Mouse (Mus musculus) MEL (cell line): ENCODE results near the gene Olfr71. TPM values are rescaled to one million over a fixed set of nuclear protein-coding genes. Genes with fewer than 3 reads are reported as not detected.

Experiments
- DNase-seq: peaks from one replicate; pipeline ENCODE4 v3.0.0; 2011; ENCODE audit warnings: low read depth, low spot score
- H3K27ac ChIP-seq: 2 replicates; pipeline ENCODE4 v1.5.1; 2012; ENCODE audit warnings: low read depth, mild to moderate bottlenecking, control low read depth, low read length, moderate library complexity; ENCODE audit not compliant: control insufficient read depth
- H3K27me3 ChIP-seq, 2 experiments: fragments of 150-350 bp in 1 of 2; sonication (generic) in 1 of 2; 2 replicates each; pipeline ENCODE4 v1.6.1; 2012; ENCODE audit warnings: low read length in 2 of 2, mild to moderate bottlenecking in 2 of 2, improper control_type of control experiment in 1 of 2, moderate library complexity in 1 of 2; ENCODE audit not compliant: insufficient read depth in 2 of 2, control insufficient read depth in 1 of 2
- H3K36me3 ChIP-seq, 2 experiments: 2 replicates each; pipeline ENCODE4 v1.6.1; 2012 to 2014; ENCODE audit warnings: low read length in 2 of 2, improper control_type of control experiment in 1 of 2, inconsistent platforms in 1 of 2, mild to moderate bottlenecking in 1 of 2; ENCODE audit not compliant: insufficient read depth in 2 of 2, control insufficient read depth in 1 of 2
- H3K4me1 ChIP-seq, 2 experiments: fragments of 150-350 bp in 1 of 2; sonication (generic) in 1 of 2; 2 replicates each; pipeline ENCODE4 v1.6.1; 2012; ENCODE audit warnings: low read length in 2 of 2, improper control_type of control experiment in 1 of 2, mild to moderate bottlenecking in 1 of 2; ENCODE audit not compliant: insufficient read depth in 2 of 2, control insufficient read depth in 1 of 2
- H3K4me3 ChIP-seq, 2 experiments: fragments of 150-350 bp in 1 of 2; sonication (generic) in 1 of 2; 2 replicates each; pipeline ENCODE4 v1.5.1; 2012; ENCODE audit warnings: low read depth in 2 of 2, low read length in 2 of 2, mild to moderate bottlenecking in 2 of 2, moderate library complexity in 2 of 2, control low read depth in 1 of 2, improper control_type of control experiment in 1 of 2; ENCODE audit not compliant: control insufficient read depth in 1 of 2, insufficient read depth in 1 of 2
- H3K79me2 ChIP-seq: 2 replicates; pipeline ENCODE4 v1.6.1; 2012; ENCODE audit warnings: mild to moderate bottlenecking, low read length, moderate library complexity; ENCODE audit not compliant: control insufficient read depth, poor library complexity, insufficient read depth
- H3K9ac ChIP-seq: 2 replicates; pipeline ENCODE4 v1.6.1; 2012; ENCODE audit warnings: low read depth, mild to moderate bottlenecking, control low read depth, low read length, moderate library complexity; ENCODE audit not compliant: control insufficient read depth, poor library complexity, severe bottlenecking
- H3K9me3 ChIP-seq: fragments of 150-350 bp; sonication (generic); replicated peaks from 2 replicates; pipeline ENCODE4 v1.6.1; 2012; ENCODE audit warnings: mild to moderate bottlenecking, low read length, improper control_type of control experiment, moderate library complexity; ENCODE audit not compliant: insufficient read depth
- CHD1 ChIP-seq: IDR thresholded peaks from 2 replicates; pipeline ENCODE4 v1.6.1; 2012; ENCODE audit warnings: low read depth, mild to moderate bottlenecking, inconsistent platforms, low read length, improper control_type of control experiment
- CHD2 ChIP-seq: IDR thresholded peaks from 2 replicates; pipeline ENCODE4 v1.6.1; 2011; ENCODE audit warnings: low read length, improper control_type of control experiment
- CTCF ChIP-seq, 3 experiments: IDR thresholded peaks in 2 of 3; conservative IDR thresholded peaks in 1 of 3; 2 replicates each; pipeline ENCODE4 v1.5.1; 2011 to 2012; ENCODE audit warnings: low read length in 3 of 3, low read depth in 2 of 3, mild to moderate bottlenecking in 2 of 3, improper control_type of control experiment in 1 of 3, inconsistent platforms in 1 of 3, mixed read lengths in 1 of 3, moderate library complexity in 1 of 3; ENCODE audit not compliant: control insufficient read depth in 1 of 3, insufficient read depth in 1 of 3, poor library complexity in 1 of 3, severe bottlenecking in 1 of 3
- E2F4 ChIP-seq: IDR thresholded peaks from 2 replicates; pipeline ENCODE4 v1.6.1; 2011; ENCODE audit warnings: low read depth, low read length, improper control_type of control experiment, borderline replicate concordance
- EP300 ChIP-seq, 2 experiments: IDR thresholded peaks; 2 replicates each; pipeline ENCODE4 v1.6.1; 2011; ENCODE audit warnings: improper control_type of control experiment in 2 of 2, low read length in 2 of 2, low read depth in 1 of 2, mild to moderate bottlenecking in 1 of 2
- ETS1 ChIP-seq: IDR thresholded peaks from 2 replicates; pipeline ENCODE4 v1.6.1; 2012; ENCODE audit warnings: low read depth, mild to moderate bottlenecking, inconsistent platforms, low read length, improper control_type of control experiment, moderate library complexity
- GABPA ChIP-seq: IDR thresholded peaks from 2 replicates; pipeline ENCODE4 v1.6.1; 2012; ENCODE audit warnings: low read depth, mild to moderate bottlenecking, inconsistent platforms, low read length, improper control_type of control experiment, moderate library complexity
- GATA1 ChIP-seq: IDR thresholded peaks from 2 replicates; pipeline ENCODE4 v1.6.1; 2011; ENCODE audit warnings: low read depth, low read length, improper control_type of control experiment
- HCFC1 ChIP-seq: IDR thresholded peaks from 2 replicates; pipeline ENCODE4 v1.6.1; 2012; ENCODE audit warnings: low read depth, mild to moderate bottlenecking, inconsistent platforms, low read length, improper control_type of control experiment, moderate library complexity
- JUND ChIP-seq: IDR thresholded peaks from 2 replicates; pipeline ENCODE4 v1.6.1; 2011; ENCODE audit warnings: low read depth, mild to moderate bottlenecking, improper control_type of control experiment, low read length
- MAFK ChIP-seq: IDR thresholded peaks from 2 replicates; pipeline ENCODE4 v1.6.1; 2011; ENCODE audit warnings: low read depth, mild to moderate bottlenecking, low read length, improper control_type of control experiment, borderline replicate concordance
- MAZ ChIP-seq: IDR thresholded peaks from 2 replicates; pipeline ENCODE4 v1.6.1; 2012; ENCODE audit warnings: low read depth, mild to moderate bottlenecking, inconsistent platforms, low read length, improper control_type of control experiment
- MXI1 ChIP-seq: IDR thresholded peaks from 2 replicates; pipeline ENCODE4 v1.6.1; 2011; ENCODE audit warnings: mild to moderate bottlenecking, low read depth, low read length, improper control_type of control experiment
- MYB ChIP-seq: IDR thresholded peaks from 2 replicates; pipeline ENCODE4 v1.6.1; 2011; ENCODE audit warnings: mild to moderate bottlenecking, low read depth, low read length, improper control_type of control experiment
- MYC ChIP-seq: IDR thresholded peaks from 2 replicates; pipeline ENCODE4 v1.6.1; 2011; ENCODE audit warnings: low read depth, mild to moderate bottlenecking, low read length, improper control_type of control experiment, moderate library complexity
- NELFE ChIP-seq: IDR thresholded peaks from 2 replicates; pipeline ENCODE4 v1.6.1; 2011; ENCODE audit warnings: low read depth, low read length, improper control_type of control experiment
- NRF1 ChIP-seq: IDR thresholded peaks from 2 replicates; pipeline ENCODE4 v1.6.1; 2014; ENCODE audit warnings: low read depth, mild to moderate bottlenecking, inconsistent platforms, low read length, improper control_type of control experiment, moderate library complexity; ENCODE audit not compliant: poor library complexity, insufficient read depth, severe bottlenecking
- POLR2A ChIP-seq, 2 experiments: IDR thresholded peaks; 2 replicates each; pipeline ENCODE4 v1.6.1; 2011 to 2012; ENCODE audit warnings: low read length in 2 of 2, mild to moderate bottlenecking in 2 of 2, control low read depth in 1 of 2, improper control_type of control experiment in 1 of 2, low read depth in 1 of 2, moderate library complexity in 1 of 2; ENCODE audit not compliant: control insufficient read depth in 1 of 2, insufficient read depth in 1 of 2, poor library complexity in 1 of 2
- POLR2AphosphoS2 ChIP-seq: IDR thresholded peaks from 2 replicates; pipeline ENCODE4 v1.6.1; 2011; ENCODE audit warnings: low read length, improper control_type of control experiment
- POLR2AphosphoS5 ChIP-seq: IDR thresholded peaks from 2 replicates; pipeline ENCODE4 v1.6.1; 2012; ENCODE audit warnings: low read depth, borderline replicate concordance, mild to moderate bottlenecking, inconsistent platforms, low read length, moderate library complexity, mixed read lengths
- SIN3A ChIP-seq: IDR thresholded peaks from 2 replicates; pipeline ENCODE4 v1.6.1; 2012; ENCODE audit warnings: low read length, improper control_type of control experiment, inconsistent platforms
- SMC3 ChIP-seq: IDR thresholded peaks from 2 replicates; pipeline ENCODE4 v1.6.1; 2011; ENCODE audit warnings: low read depth, low read length, improper control_type of control experiment
- TBP ChIP-seq: IDR thresholded peaks from 2 replicates; pipeline ENCODE4 v1.8.0; 2011; ENCODE audit warnings: low read depth, low read length, improper control_type of control experiment
- TCF12 ChIP-seq: IDR thresholded peaks from 2 replicates; pipeline ENCODE4 v1.6.1; 2014; ENCODE audit warnings: low read depth, mild to moderate bottlenecking, inconsistent platforms, low read length, improper control_type of control experiment, moderate library complexity
- UBTF ChIP-seq: IDR thresholded peaks from 2 replicates; pipeline ENCODE4 v1.6.1; 2012; ENCODE audit warnings: low read depth, mild to moderate bottlenecking, inconsistent platforms, low read length, improper control_type of control experiment, moderate library complexity, borderline replicate concordance; ENCODE audit not compliant: insufficient read depth
- USF1 ChIP-seq: IDR thresholded peaks from 2 replicates; pipeline ENCODE4 v1.6.1; 2014; ENCODE audit warnings: low read depth, mild to moderate bottlenecking, inconsistent platforms, low read length, improper control_type of control experiment, moderate library complexity
- USF2 ChIP-seq, 2 experiments: IDR thresholded peaks; 2 replicates each; pipeline ENCODE4 v1.6.1; 2011 to 2012; ENCODE audit warnings: improper control_type of control experiment in 2 of 2, low read length in 2 of 2, borderline replicate concordance in 1 of 2, inconsistent platforms in 1 of 2, low read depth in 1 of 2, mild to moderate bottlenecking in 1 of 2; ENCODE audit not compliant: insufficient read depth in 1 of 2
- ZC3H11A ChIP-seq: IDR thresholded peaks from 2 replicates; pipeline ENCODE4 v1.6.1; 2012; ENCODE audit warnings: low read depth, mild to moderate bottlenecking, inconsistent platforms, low read length, improper control_type of control experiment
- ZKSCAN1 ChIP-seq: IDR thresholded peaks from 2 replicates; pipeline ENCODE4 v1.6.1; 2012; ENCODE audit warnings: low read depth, mild to moderate bottlenecking, inconsistent platforms, low read length, improper control_type of control experiment, moderate library complexity
- ZMIZ1 ChIP-seq: IDR thresholded peaks from 2 replicates; pipeline ENCODE4 v1.6.1; 2012; ENCODE audit warnings: low read depth, mild to moderate bottlenecking, inconsistent platforms, low read length, improper control_type of control experiment, moderate library complexity
- ZNF384 ChIP-seq: IDR thresholded peaks from 2 replicates; pipeline ENCODE4 v1.6.1; 2012; ENCODE audit warnings: low read depth, mild to moderate bottlenecking, inconsistent platforms, low read length, improper control_type of control experiment
- polyA plus RNA-seq, 2 experiments: library from polyadenylated mRNA; stranded (reverse) in 1 of 2; unstranded in 1 of 2; fragments of >175 nt in 1 of 2; fragments of >200 nt in 1 of 2; gene quantifications; 2 replicates each; pipeline versions ENCODE4 v1.2.1 to v1.2.4; 2012; ENCODE audit warnings: low replicate concordance in 2 of 2, low read depth in 1 of 2; ENCODE audit not compliant: insufficient read length in 2 of 2, insufficient read depth in 1 of 2, missing spikeins in 1 of 2
- total RNA-seq: library from RNA; depleted of rRNA; stranded (reverse); fragments of 300-350 nt; gene quantifications from 2 replicates; pipeline ENCODE4 v1.2.3, GENCODE M21; 2012

Gene Olfr71
- total and polyA plus RNA-seq, 3 experiments: not detected

DNA sequence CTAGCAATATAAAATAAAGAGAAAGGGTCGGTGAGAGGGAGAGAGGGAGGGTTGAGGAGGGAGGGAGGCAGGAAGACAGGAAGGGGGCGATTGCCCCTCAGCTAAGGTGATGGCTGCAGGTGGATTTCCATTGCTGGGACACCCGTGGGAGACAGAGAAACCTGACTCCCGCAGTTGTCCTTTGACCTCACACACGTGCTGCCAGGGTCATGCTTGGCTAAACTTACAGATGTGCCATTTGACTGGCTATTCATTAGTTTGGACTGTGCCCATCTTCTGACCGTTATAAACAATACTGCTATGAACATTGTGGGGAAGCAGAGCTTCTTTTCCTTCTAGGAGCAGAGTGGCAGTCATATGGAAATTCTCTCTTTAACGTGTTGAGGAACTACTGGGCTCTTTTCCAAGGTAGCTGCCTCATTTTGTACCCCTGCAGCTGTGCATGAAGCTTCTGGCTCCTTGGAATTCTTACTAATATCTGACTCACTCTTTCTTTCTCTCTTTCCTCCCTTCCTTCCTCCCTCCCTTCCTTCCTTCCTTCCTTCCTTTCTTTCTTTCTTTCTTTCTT is 3.7 kb upstream of the Olfr71 start:
- H3K27me3 ChIP-seq: peaks cover 11 to 13% of the 10 kb centered on the region in 2 experiments
- H3K4me1 ChIP-seq: no peaks in the 10 kb centered on the region
- TF ChIP-seq MYC (no peak), CTCF (IDR thresholded peaks at IDR 0.05 in 2 of 3, conservative IDR thresholded peaks at IDR 0.05 in 1 of 3; ENCODE audit: control insufficient read depth in 1 of 3, insufficient read depth in 1 of 3, low read depth in 2 of 3, low read length in 3 of 3, poor library complexity in 1 of 3, severe bottlenecking in 1 of 3) (no peak), NELFE (no peak), ZMIZ1 (no peak), E2F4 (no peak), USF1 (no peak), MXI1 (no peak), CHD2 (no peak), GATA1 (no peak), ZC3H11A (no peak), USF2 (IDR thresholded peaks at IDR 0.05; ENCODE audit: borderline replicate concordance in 1 of 2, insufficient read depth in 1 of 2, low read depth in 1 of 2, low read length in 2 of 2) (no peak)
- no peaks in the 10 kb centered on the region for H3K36me3 ChIP-seq
- no peak overlapping the region for H3K27ac ChIP-seq
- no peak overlapping the region for H3K4me3 ChIP-seq
- DNase-seq: no peak
- no peaks in the 10 kb centered on the region for H3K79me2 ChIP-seq
- H3K9me3 ChIP-seq: no peaks in the 10 kb centered on the region
- no peak overlapping the region for H3K9ac ChIP-seq

DNA sequence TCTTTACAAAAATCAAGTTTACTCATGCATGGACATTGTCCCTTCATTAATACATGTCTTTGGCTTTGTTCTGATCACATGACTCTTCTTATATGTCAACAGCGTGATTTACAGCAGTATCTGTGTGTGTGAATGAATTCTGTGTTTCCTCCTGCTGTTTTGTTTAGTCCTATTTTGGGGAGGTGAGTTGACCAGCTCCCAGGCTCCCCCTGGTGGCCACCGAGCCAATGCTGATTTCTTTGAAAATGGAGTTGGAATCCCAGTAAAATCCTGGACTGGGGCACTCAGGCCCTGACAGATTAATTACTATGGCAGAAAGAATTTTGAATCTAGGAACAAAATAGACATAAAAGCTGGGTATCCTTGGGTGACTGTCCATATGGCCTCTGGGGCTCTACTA is 1.8 kb upstream of the Olfr71 start:
- Histone ChIP-seq H3K27me3 (peaks cover 24 to 25% of the 10 kb centered on the region in 2 experiments), H3K4me1 (no peaks in the 10 kb centered on the region), H3K36me3 (no peaks in the 10 kb centered on the region), H3K79me2 (no peaks in the 10 kb centered on the region), H3K27ac (no peak overlapping the region), H3K9me3 (no peaks in the 10 kb centered on the region), H3K4me3 (no peak overlapping the region), H3K9ac (no peak overlapping the region)
- peak; percentile 64 for DNase-seq
- TF ChIP-seq UBTF: no peak
- TF ChIP-seq SMC3: peak; percentile 99
- TF ChIP-seq HCFC1: no peak
- TF ChIP-seq MAFK: no peak
- no peak for TF ChIP-seq EP300 (IDR thresholded peaks at IDR 0.05; ENCODE audit: low read depth in 1 of 2, low read length in 2 of 2)
- no peak for TF ChIP-seq POLR2AphosphoS5
- TF ChIP-seq CTCF (IDR thresholded peaks at IDR 0.05 in 2 of 3, conservative IDR thresholded peaks at IDR 0.05 in 1 of 3; ENCODE audit: control insufficient read depth in 1 of 3, insufficient read depth in 1 of 3, low read depth in 2 of 3, low read length in 3 of 3, poor library complexity in 1 of 3, severe bottlenecking in 1 of 3): peak; percentile 81 to 96 (median 94)
- TF ChIP-seq ETS1: no peak
- TF ChIP-seq CHD2: no peak
- no peak for TF ChIP-seq TBP
- no peak for TF ChIP-seq MYC
- TF ChIP-seq MXI1: no peak
- TF ChIP-seq MAZ: no peak
- no peak for TF ChIP-seq TCF12
- TF ChIP-seq ZKSCAN1: no peak
- 0 out of 2 replicates have a peak, but pooled peaks have one; percentile 25 for TF ChIP-seq SIN3A
- TF ChIP-seq JUND: no peak
- TF ChIP-seq POLR2AphosphoS2: no peak
- no peak for TF ChIP-seq MYB
- TF ChIP-seq GABPA: no peak
- no peak for TF ChIP-seq ZNF384
- no peak for TF ChIP-seq CHD1
- no peak for TF ChIP-seq USF2 (IDR thresholded peaks at IDR 0.05; ENCODE audit: borderline replicate concordance in 1 of 2, insufficient read depth in 1 of 2, low read depth in 1 of 2, low read length in 2 of 2)
- peak; percentile 7; the same call in 1 of the 2 replicates for TF ChIP-seq USF1
- no peak for TF ChIP-seq POLR2A (IDR thresholded peaks at IDR 0.05; ENCODE audit: control insufficient read depth in 1 of 2, insufficient read depth in 1 of 2, low read depth in 1 of 2, low read length in 2 of 2, poor library complexity in 1 of 2)
- no peak for TF ChIP-seq NRF1
